8 mouse cellular contexts compared by ENCODE assay signal in the genomic region with DNA sequence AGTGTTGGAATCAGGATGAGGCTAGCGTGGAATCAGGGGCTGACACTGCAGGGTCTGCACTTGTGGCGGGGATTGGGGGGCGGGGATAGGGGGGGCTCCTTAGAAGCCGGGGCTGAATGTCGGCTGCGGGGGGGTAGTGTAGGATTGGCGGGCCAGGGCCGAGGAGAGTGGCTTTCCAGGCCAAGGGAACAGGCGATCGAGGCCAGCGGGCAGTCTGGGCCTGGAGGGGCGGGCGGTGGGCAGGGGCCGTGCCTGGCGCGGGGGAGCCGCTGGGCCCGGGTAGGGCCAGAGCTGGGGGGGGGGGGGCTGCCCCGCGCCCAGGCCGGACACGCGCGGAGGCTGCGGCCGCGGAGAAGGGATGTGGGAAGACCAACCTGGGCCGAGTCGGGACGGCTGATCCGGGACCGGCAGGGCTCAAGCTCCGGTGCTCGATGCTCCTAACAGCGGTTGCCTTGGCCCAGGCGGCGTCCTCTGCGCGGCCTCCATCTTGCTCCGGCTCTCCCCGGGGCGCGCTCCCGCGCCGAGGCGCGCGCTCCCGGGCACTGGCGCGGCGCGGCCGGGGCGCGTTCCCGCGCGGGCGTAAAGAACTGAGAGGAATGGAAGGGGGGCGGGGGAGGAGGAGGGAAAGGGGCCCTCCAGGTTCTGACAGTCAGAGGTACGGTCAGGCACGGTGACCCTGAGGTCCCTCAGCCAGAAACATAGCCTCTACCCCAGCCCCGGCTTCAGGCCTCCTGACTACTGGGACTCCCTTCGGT. TPM values are rescaled to one million over a fixed set of nuclear protein-coding genes. Genes with fewer than 3 reads are reported as not detected.
A peak's percentile ranks its signal among the peaks of the same experiment; 100 is the strongest.
DNase-seq lines count a peak whose midpoint lies in the region; ATAC-seq lines count a peak whose summit lies in the region.

Gene Lhfpl4, minus strand, starts transcription at position 544 of the 755 bp plus-strand sequence.

- no peak for DNase-seq in kidney, postnatal 10 days
- DNase-seq in brain, embryonic 18.5 days (ENCODE audit: low read depth, low spot score), result peak; percentile 43
- DNase-seq in forebrain, embryonic 11.5 days (ENCODE audit: low spot score), result peak; percentile 79
- peak; percentile 59 to 76 for DNase-seq in layer of hippocampus, postnatal 10 days (ENCODE audit: low spot score in 2 of 2)
- no peak for DNase-seq in ovary, postnatal 10 days (ENCODE audit: low spot score)
- DNase-seq in urinary bladder, postnatal 14 days (ENCODE audit: low spot score), result no peak

- peak within 1 kb of the TSS; percentile 82 for H3K4me2 ChIP-seq in kidney, embryonic 16.5 days (replicated peaks; ENCODE audit: low read depth, low read length)
- H3K4me2 ChIP-seq in forebrain, embryonic 11.5 days (ENCODE audit: low read depth, low read length, severe bottlenecking), result peak within 1 kb of the TSS; percentile 96
- peak within 1 kb of the TSS; percentile 88 for H3K4me2 ChIP-seq in midbrain, embryonic 12.5 days (replicated peaks)

- peak; percentile 63; the same call in 1 of the 2 replicates for ATAC-seq in kidney, embryonic 16.5 days (ENCODE audit: low FRiP score, low TSS enrichment)
- ATAC-seq in forebrain, embryonic 11.5 days (replicated peaks; ENCODE audit: low FRiP score), result peak; percentile 81
- ATAC-seq in midbrain, embryonic 12.5 days (ENCODE audit: low FRiP score, low read depth), result peak; percentile 89

- H3K36me3 ChIP-seq in kidney, embryonic 16.5 days (ENCODE audit: insufficient read depth, low read length), result no peaks in the 10 kb centered on the region
- no peaks in the 10 kb centered on the region for H3K36me3 ChIP-seq in forebrain, embryonic 11.5 days (ENCODE audit: control insufficient read depth, insufficient read depth, low read length)
- 0 out of 2 replicates have a peak, but pooled peaks cover 6% of the 10 kb centered on the region for H3K36me3 ChIP-seq in midbrain, embryonic 12.5 days

- WGBS in kidney, embryonic 16.5 days, result under 1% methylated on average over 48 of the region's 66 CpGs
- WGBS in forebrain, embryonic 11.5 days, result under 1% methylated on average over 50 of the region's 66 CpGs
- under 1% methylated on average over 48 of the region's 66 CpGs for WGBS in midbrain, embryonic 12.5 days

- H3K9ac ChIP-seq in kidney, embryonic 16.5 days (replicated peaks; ENCODE audit: low read length), result peak within 1 kb of the TSS; percentile 1; the same call in 1 of the 2 replicates
- peak within 1 kb of the TSS; percentile 89 for H3K9ac ChIP-seq in forebrain, embryonic 11.5 days (ENCODE audit: low read length)
- peak within 1 kb of the TSS; percentile 85 for H3K9ac ChIP-seq in midbrain, embryonic 12.5 days (replicated peaks)

- no peaks in the 10 kb centered on the region for H3K9me3 ChIP-seq in kidney, embryonic 16.5 days (ENCODE audit: low read length)
- H3K9me3 ChIP-seq in forebrain, embryonic 11.5 days (ENCODE audit: control insufficient read depth, low read length), result no peaks in the 10 kb centered on the region
- no peaks in the 10 kb centered on the region for H3K9me3 ChIP-seq in midbrain, embryonic 12.5 days

- no peak within 1 kb of the TSS for H3K27ac ChIP-seq in kidney, embryonic 16.5 days (ENCODE audit: low read length)
- H3K27ac ChIP-seq in forebrain, embryonic 11.5 days (ENCODE audit: low read depth, low read length), result peak within 1 kb of the TSS; percentile 18; the same call in 1 of the 2 replicates
- peak within 1 kb of the TSS; percentile 68 for H3K27ac ChIP-seq in midbrain, embryonic 12.5 days (replicated peaks)

- peaks cover 12% of the 10 kb centered on the region for H3K4me1 ChIP-seq in kidney, embryonic 16.5 days (ENCODE audit: insufficient read depth, low read length)
- peaks cover 10% of the 10 kb centered on the region; the same call in 1 of the 2 replicates for H3K4me1 ChIP-seq in forebrain, embryonic 11.5 days (replicated peaks; ENCODE audit: control insufficient read depth, insufficient read depth, low read length)
- H3K4me1 ChIP-seq in midbrain, embryonic 12.5 days, result peaks cover 27% of the 10 kb centered on the region

- H3K27me3 ChIP-seq in kidney, embryonic 16.5 days (ENCODE audit: insufficient read depth, low read length), result peaks cover 43% of the 10 kb centered on the region
- peaks cover 2% of the 10 kb centered on the region; the same call in 1 of the 2 replicates for H3K27me3 ChIP-seq in forebrain, embryonic 11.5 days (ENCODE audit: control insufficient read depth, insufficient read depth, low read length)
- H3K27me3 ChIP-seq in midbrain, embryonic 12.5 days, result peaks cover 19% of the 10 kb centered on the region

- H3K4me3 ChIP-seq in kidney, embryonic 16.5 days (ENCODE audit: low read length), result peak within 1 kb of the TSS; percentile 51
- peak within 1 kb of the TSS; percentile 80 for H3K4me3 ChIP-seq in forebrain, embryonic 11.5 days (ENCODE audit: low read depth, low read length)
- peak within 1 kb of the TSS; percentile 84 for H3K4me3 ChIP-seq in midbrain, embryonic 12.5 days

RNA-seq across cellular contexts. Expression of gene Lhfpl4, which starts in this region (rescaled TPM):
- 0.60 and 0.94 TPM in 2 replicates for polyA plus RNA-seq in kidney, embryonic 16.5 days (2015; fragmentation: Nextera tagmentation; extraction: Ambion mirVana)
- 6.6 and 6.8 TPM in 2 replicates for polyA plus RNA-seq in forebrain, embryonic 11.5 days (2014; fragmentation: Nextera tagmentation; extraction: Ambion mirVana)
- 10 to 100 TPM; 93.2 to 95.1 TPM for total RNA-seq in layer of hippocampus, postnatal 10 days (2021)
- 38.7 and 46.3 TPM in 2 replicates for polyA plus RNA-seq in midbrain, embryonic 12.5 days (2016; fragmentation: Nextera tagmentation; extraction: Ambion mirVana)

Comparison
In these comparisons a context has a peak if more than half of its experiments do, and no peak if none do; other contexts are left out.
1. Peak in ATAC-seq, H3K4me3 ChIP-seq, H3K9ac ChIP-seq and H3K4me2 ChIP-seq in kidney, embryonic 16.5 days; RNA of the gene not detected or under 1 TPM.
2. H3K9ac ChIP-seq: peak in every context shown above with its lines; median percentile 89 in forebrain, embryonic 11.5 days; 85 in midbrain, embryonic 12.5 days; 1 in kidney, embryonic 16.5 days.
3. DNase-seq: peak in brain, embryonic 18.5 days (single experiment), forebrain, embryonic 11.5 days (single experiment) and layer of hippocampus, postnatal 10 days (2 of 2); none in kidney, postnatal 10 days (single experiment), ovary, postnatal 10 days (single experiment) and urinary bladder, postnatal 14 days (single experiment).
4. Peak in every context shown above with its lines, with median percentiles within 50 percentile points of each other: ATAC-seq, H3K4me2 ChIP-seq and H3K4me3 ChIP-seq.